29 mouse cellular contexts compared by ENCODE assay signal in genomic region chr3:37572066-37572465, GRCm38 (mm10).
DNase-seq lines count a peak whose midpoint lies in the region; ATAC-seq and TF ChIP-seq lines count a peak whose summit lies in the region.
"Had no signal": no experiment of that assay in that cellular context is flagged by ENCODE, and none has a peak within 500 bp of the region (broad histone marks: within the 10 kb centered on the region; RNA-seq: fewer than 3 reads in every experiment).

No protein-coding gene starts in this region.

- no peak for TF ChIP-seq CTCF in lung, embryonic 14.5 days (IDR thresholded peaks at IDR 0.05; ENCODE audit: low read depth)
- TF ChIP-seq CTCF in lung, postnatal 0 days (IDR thresholded peaks at IDR 0.05) = no peak

- H3K9ac ChIP-seq in lung, embryonic 14.5 days = no peak overlapping the region
- no peak overlapping the region for H3K9ac ChIP-seq in lung, postnatal 0 days (replicated peaks; ENCODE audit: low read depth)
- H3K9ac ChIP-seq: hindbrain, embryonic 12.5 days; intestine, embryonic 15.5 days had no signal

- no peak overlapping the region for H3K27ac ChIP-seq in lung, embryonic 14.5 days (ENCODE audit: low read depth)
- no peak overlapping the region for H3K27ac ChIP-seq in lung, postnatal 0 days (ENCODE audit: low read length)
- H3K27ac ChIP-seq: gastrocnemius, adult 2 months; hindbrain, embryonic 12.5 days; hindbrain, postnatal 0 days; intestine, embryonic 15.5 days had no signal

- no peak overlapping the region for H3K4me3 ChIP-seq in lung, embryonic 14.5 days (ENCODE audit: low read depth, low read length)
- H3K4me3 ChIP-seq in lung, postnatal 0 days (ENCODE audit: low read depth, low read length) = no peak overlapping the region
- H3K4me3 ChIP-seq: gastrocnemius, adult 2 months; hindbrain, embryonic 12.5 days; intestine, embryonic 15.5 days had no signal

- no peak overlapping the region for H3K4me2 ChIP-seq in lung, embryonic 14.5 days
- H3K4me2 ChIP-seq in lung, postnatal 0 days (replicated peaks; ENCODE audit: low read depth, low read length) = no peak overlapping the region
- H3K4me2 ChIP-seq: heart, embryonic 11.5 days; hindbrain, embryonic 12.5 days; intestine, embryonic 15.5 days had no signal

- no peak for TF ChIP-seq EP300 in lung, postnatal 0 days (IDR thresholded peaks at IDR 0.05)

- H3K9me3 ChIP-seq in lung, embryonic 14.5 days (ENCODE audit: low read depth, low read length) = no peaks in the 10 kb centered on the region
- H3K9me3 ChIP-seq in lung, postnatal 0 days (ENCODE audit: low read length) = no peaks in the 10 kb centered on the region
- H3K9me3 ChIP-seq: hindbrain, embryonic 12.5 days; intestine, embryonic 15.5 days had no signal

- intact Hi-C loops in left cerebral cortex, postnatal 10 days (cut with DNase I) = no loop called here

- 62% methylated on average over 6 of the region's 6 CpGs for WGBS in lung, embryonic 14.5 days
- 71% methylated on average over 6 of the region's 6 CpGs for WGBS in lung, postnatal 0 days

- H3K4me1 ChIP-seq in lung, embryonic 14.5 days (ENCODE audit: insufficient read depth) = no peaks in the 10 kb centered on the region
- H3K4me1 ChIP-seq in lung, postnatal 0 days (ENCODE audit: insufficient read depth, low read depth, low read length) = no peaks in the 10 kb centered on the region
- H3K4me1 ChIP-seq: intestine, embryonic 15.5 days had no signal

- H3K27me3 ChIP-seq in lung, embryonic 14.5 days (ENCODE audit: insufficient read depth, low read length) = no peaks in the 10 kb centered on the region
- H3K27me3 ChIP-seq in lung, postnatal 0 days (replicated peaks; ENCODE audit: insufficient read depth, low read length) = no peaks in the 10 kb centered on the region
- H3K27me3 ChIP-seq: hindbrain, embryonic 12.5 days; intestine, embryonic 15.5 days had no signal

- peak; percentile 12 to 31 for DNase-seq in left cerebral cortex, adult 18-20 months (ENCODE audit: low spot score in 2 of 2)
- DNase-seq in left cerebral cortex, postnatal 10 days (ENCODE audit: extremely low spot score in 1 of 2, low spot score in 2 of 2) = no peak
- DNase-seq in lung, embryonic 14.5 days = peak; percentile 4
- DNase-seq in lung, postnatal 0 days (ENCODE audit: low spot score) = no peak
- DNase-seq in right cerebral cortex, postnatal 25 days = peak; percentile 14
- DNase-seq in right cerebral cortex, postnatal 14 days = no peak
- no peak for DNase-seq in T-cell, adult 2 months (ENCODE audit: low spot score)
- DNase-seq: adrenal gland, adult 8-10 months; B cell, adult 2 months; cerebellum, adult 11 months; cerebellum, adult 9-10 months; cerebellum, postnatal 36 days; gastrocnemius, adult 2 months; gastrocnemius, postnatal 36 days; heart, adult 18-20 months; heart, postnatal 36 days; kidney, adult 2 months; kidney, postnatal 4 days; lung, postnatal 10 days; spleen, adult 18-20 months; thymus, adult 18-20 months; thymus, postnatal 25 days had no signal

- no peaks in the 10 kb centered on the region for H3K36me3 ChIP-seq in lung, embryonic 14.5 days (ENCODE audit: insufficient read depth)
- H3K36me3 ChIP-seq in lung, postnatal 0 days (ENCODE audit: insufficient read depth, low read length) = no peaks in the 10 kb centered on the region
- H3K36me3 ChIP-seq: hindbrain, embryonic 12.5 days; intestine, embryonic 15.5 days had no signal

- no peak for ATAC-seq in lung, embryonic 14.5 days (ENCODE audit: insufficient read depth)
- no peak for ATAC-seq in lung, postnatal 0 days
- ATAC-seq: activated CD4-positive, CD25-positive, alpha-beta regulatory T cell, adult 4 months; forebrain, embryonic 16.5 days; hindbrain, postnatal 0 days; intestine, embryonic 15.5 days; midbrain, embryonic 16.5 days had no signal

Comparison
In these comparisons a context has a peak if more than half of its experiments do, and no peak if none do; other contexts are left out.
1. DNase-seq: peak in left cerebral cortex, adult 18-20 months (2 of 2), lung, embryonic 14.5 days (single experiment) and right cerebral cortex, postnatal 25 days (single experiment); none in left cerebral cortex, postnatal 10 days (0 of 2), lung, postnatal 0 days (single experiment), right cerebral cortex, postnatal 14 days (single experiment) and T-cell, adult 2 months (single experiment).